In the genomic region with DNA sequence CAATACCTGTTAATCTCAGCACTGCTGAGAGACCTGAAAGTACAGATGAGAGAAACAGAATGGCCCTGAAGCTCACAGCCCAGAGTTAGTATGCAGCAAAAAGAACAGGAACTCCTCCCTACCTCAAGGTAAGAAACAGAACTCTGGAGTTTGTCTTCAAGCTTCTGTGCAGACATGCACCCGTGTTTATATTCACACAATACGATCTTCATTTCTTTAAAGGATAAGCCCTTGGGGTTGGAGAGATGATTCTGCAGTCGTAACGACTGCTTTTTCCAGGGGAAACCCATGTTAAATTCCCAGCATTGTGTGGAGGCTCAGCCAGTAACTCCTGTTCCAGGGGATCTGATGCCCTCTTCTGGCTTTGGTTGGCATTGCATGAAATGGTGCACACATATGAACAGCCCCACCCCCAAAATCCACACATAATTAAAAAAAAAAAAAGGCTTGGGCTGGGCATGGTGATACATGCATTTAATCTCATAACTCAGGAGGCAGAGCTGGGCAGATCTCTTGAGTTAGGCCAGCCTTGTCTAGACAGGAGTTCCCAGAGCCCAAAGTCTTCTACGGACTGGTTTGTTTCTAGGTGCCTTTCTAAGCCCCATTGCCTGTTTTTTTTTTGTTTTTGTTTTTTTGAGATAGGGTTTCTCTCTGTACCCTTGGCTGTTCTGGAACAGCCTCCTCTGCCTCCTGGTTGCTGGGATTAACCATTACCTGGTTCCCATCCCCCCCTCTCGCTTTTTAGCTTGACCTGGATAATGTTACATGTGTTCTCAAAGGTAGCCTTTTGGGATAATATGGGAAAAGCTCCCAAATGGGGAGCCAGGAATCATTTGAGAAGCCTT, we compare ENCODE assay signal across 8 mouse cellular contexts. TPM values are rescaled to one million over a fixed set of nuclear protein-coding genes. Genes with fewer than 3 reads are reported as not detected.
DNase-seq lines count a peak whose midpoint lies in the region; ATAC-seq and TF ChIP-seq lines count a peak whose summit lies in the region.

No protein-coding gene starts in this region.

- H3K9ac ChIP-seq in forebrain, embryonic 11.5 days (ENCODE audit: low read length), result no peak overlapping the region
- no peak overlapping the region for H3K9ac ChIP-seq in lung, embryonic 16.5 days (ENCODE audit: low read length)

- H3K27ac ChIP-seq in forebrain, embryonic 11.5 days (ENCODE audit: low read depth, low read length), result no peak overlapping the region
- peak overlapping the region; percentile 29; the same call in 1 of the 2 replicates for H3K27ac ChIP-seq in hindbrain, embryonic 10.5 days
- no peak overlapping the region for H3K27ac ChIP-seq in lung, embryonic 16.5 days (ENCODE audit: low read length)

- TF ChIP-seq CTCF in G1E (IDR thresholded peaks at IDR 0.05; ENCODE audit: low read depth, low read length), result no peak; the same call in 1 of the 2 replicates

- WGBS in forebrain, embryonic 11.5 days, result 51% methylated on average over 6 of the region's 6 CpGs
- WGBS in hindbrain, embryonic 10.5 days, result 48% methylated on average over 6 of the region's 6 CpGs
- WGBS in lung, embryonic 16.5 days, result 44% methylated on average over 6 of the region's 6 CpGs

- peaks cover 92% of the 10 kb centered on the region for H3K36me3 ChIP-seq in G1E (replicated peaks)
- no peaks in the 10 kb centered on the region; the same call in 1 of the 2 replicates for H3K36me3 ChIP-seq in forebrain, embryonic 11.5 days (ENCODE audit: control insufficient read depth, insufficient read depth, low read length)
- H3K36me3 ChIP-seq in hindbrain, embryonic 10.5 days, result peaks cover 53% of the 10 kb centered on the region
- H3K36me3 ChIP-seq in lung, embryonic 16.5 days (ENCODE audit: control insufficient read depth, insufficient read depth, low read length), result peaks cover 7% of the 10 kb centered on the region

- no peak overlapping the region for H3K4me3 ChIP-seq in G1E (ENCODE audit: low read depth, low read length)
- no peak overlapping the region for H3K4me3 ChIP-seq in forebrain, embryonic 11.5 days (ENCODE audit: low read depth, low read length)
- H3K4me3 ChIP-seq in hindbrain, embryonic 10.5 days, result no peak overlapping the region
- H3K4me3 ChIP-seq in lung, embryonic 16.5 days (ENCODE audit: low read length), result no peak overlapping the region

- no peak overlapping the region for H3K4me2 ChIP-seq in forebrain, embryonic 11.5 days (ENCODE audit: low read depth, low read length, severe bottlenecking)
- H3K4me2 ChIP-seq in lung, embryonic 16.5 days (ENCODE audit: low read depth, low read length), result no peak overlapping the region

- no peaks in the 10 kb centered on the region for H3K9me3 ChIP-seq in G1E (replicated peaks)
- no peaks in the 10 kb centered on the region for H3K9me3 ChIP-seq in forebrain, embryonic 11.5 days (ENCODE audit: control insufficient read depth, low read length)
- no peaks in the 10 kb centered on the region for H3K9me3 ChIP-seq in hindbrain, embryonic 10.5 days
- no peaks in the 10 kb centered on the region for H3K9me3 ChIP-seq in lung, embryonic 16.5 days (ENCODE audit: control insufficient read depth, low read length)

- peaks cover 35% of the 10 kb centered on the region for H3K4me1 ChIP-seq in G1E (ENCODE audit: insufficient read depth, low read depth, low read length)
- H3K4me1 ChIP-seq in forebrain, embryonic 11.5 days (replicated peaks; ENCODE audit: control insufficient read depth, insufficient read depth, low read length), result no peaks in the 10 kb centered on the region
- H3K4me1 ChIP-seq in hindbrain, embryonic 10.5 days (replicated peaks), result peaks cover 14% of the 10 kb centered on the region
- H3K4me1 ChIP-seq in lung, embryonic 16.5 days (replicated peaks; ENCODE audit: control insufficient read depth, insufficient read depth, low read length), result peaks cover 8% of the 10 kb centered on the region

- peak; percentile 45; the same call in 1 of the 2 replicates for ATAC-seq in G1E (ENCODE audit: extremely low read depth, insufficient number of reproducible peaks, low FRiP score, poor library complexity, severe bottlenecking)
- ATAC-seq in forebrain, embryonic 11.5 days (replicated peaks; ENCODE audit: low FRiP score), result 0 out of 2 replicates have a peak, but pooled peaks have one; percentile 40
- ATAC-seq in lung, embryonic 16.5 days (ENCODE audit: low read depth), result peak; percentile 48
- no peak for ATAC-seq in activated CD4-positive, CD25-positive, alpha-beta regulatory T cell, adult 4 months

- no peak for DNase-seq in G1E (ENCODE audit: low spot score)
- peak; percentile 20 for DNase-seq in brain, embryonic 18.5 days (ENCODE audit: low read depth, low spot score)
- peak; percentile 85 for DNase-seq in forebrain, embryonic 11.5 days (ENCODE audit: low spot score)
- DNase-seq in hindbrain, embryonic 10.5 days (ENCODE audit: low spot score), result peak; percentile 75
- DNase-seq in layer of hippocampus, adult 9-10 months (ENCODE audit: low spot score), result peak; percentile 65
- DNase-seq in retina, postnatal 7 days (ENCODE audit: low read depth, low spot score), result peak; percentile 37

- no peaks in the 10 kb centered on the region for H3K27me3 ChIP-seq in G1E (ENCODE audit: insufficient read depth, low read length)
- no peaks in the 10 kb centered on the region for H3K27me3 ChIP-seq in forebrain, embryonic 11.5 days (ENCODE audit: control insufficient read depth, insufficient read depth, low read length)
- no peaks in the 10 kb centered on the region for H3K27me3 ChIP-seq in hindbrain, embryonic 10.5 days (ENCODE audit: insufficient read depth, poor library complexity, severe bottlenecking)
- H3K27me3 ChIP-seq in lung, embryonic 16.5 days (ENCODE audit: control insufficient read depth, insufficient read depth, low read depth, low read length), result no peaks in the 10 kb centered on the region

RNA-seq across cellular contexts. Expression of gene Pycard, which starts 1.8 kb away (rescaled TPM):
- total RNA-seq in G1E (2014; fragmentation: Nextera tagmentation), result 2.0 and 2.4 TPM in 2 replicates
- total RNA-seq in G1E (2017), result 3.3 and 3.5 TPM in 2 replicates
- 1.2 and 1.3 TPM in 2 replicates for polyA plus RNA-seq in G1E (2012)
- 4.2 and 7.0 TPM in 2 replicates for polyA plus RNA-seq in forebrain, embryonic 11.5 days (2014; fragmentation: Nextera tagmentation; extraction: Ambion mirVana)
- polyA plus RNA-seq in hindbrain, embryonic 10.5 days (2016; fragmentation: Nextera tagmentation; extraction: Ambion mirVana), result 9.5 and 12.4 TPM in 2 replicates
- polyA plus RNA-seq in lung, embryonic 16.5 days (2015; fragmentation: Nextera tagmentation; extraction: Ambion mirVana), result 37.6 and 51.2 TPM in 2 replicates
- 100 to 1,000 TPM; 429 to 455 TPM for polyA plus RNA-seq in activated CD4-positive, CD25-positive, alpha-beta regulatory T cell, adult 4 months (2017; shearing (Covaris generic))

RNA-seq across cellular contexts. Expression of gene Trim72, which starts 11.9 kb away (rescaled TPM):
- total RNA-seq in G1E (2014; fragmentation: Nextera tagmentation), result not detected in 2 replicates
- 0.06 and 0.16 TPM in 2 replicates for total RNA-seq in G1E (2017)
- 0.03 and 0.04 TPM in 2 replicates for polyA plus RNA-seq in G1E (2012)
- polyA plus RNA-seq in forebrain, embryonic 11.5 days (2014; fragmentation: Nextera tagmentation; extraction: Ambion mirVana), result not detected in 2 replicates
- not detected in 2 replicates for polyA plus RNA-seq in hindbrain, embryonic 10.5 days (2016; fragmentation: Nextera tagmentation; extraction: Ambion mirVana)
- polyA plus RNA-seq in lung, embryonic 16.5 days (2015; fragmentation: Nextera tagmentation; extraction: Ambion mirVana), result 0.28 and 0.63 TPM in 2 replicates
- under 1 TPM in 1 of 2 experiments, not detected in 1; 0.36 TPM for polyA plus RNA-seq in activated CD4-positive, CD25-positive, alpha-beta regulatory T cell, adult 4 months (2017; shearing (Covaris generic))

RNA-seq across cellular contexts. Expression of gene Fus, which starts 24.6 kb away (rescaled TPM):
- total RNA-seq in G1E (2014; fragmentation: Nextera tagmentation) (211 and 218 TPM in 2 replicates), G1E (2017) (34.6 and 45.5 TPM in 2 replicates)
- 568 and 604 TPM in 2 replicates for polyA plus RNA-seq in G1E (2012)
- 44.7 and 62.6 TPM in 2 replicates for polyA plus RNA-seq in forebrain, embryonic 11.5 days (2014; fragmentation: Nextera tagmentation; extraction: Ambion mirVana)
- polyA plus RNA-seq in hindbrain, embryonic 10.5 days (2016; fragmentation: Nextera tagmentation; extraction: Ambion mirVana), result 328 and 333 TPM in 2 replicates
- 299 and 328 TPM in 2 replicates for polyA plus RNA-seq in lung, embryonic 16.5 days (2015; fragmentation: Nextera tagmentation; extraction: Ambion mirVana)
- polyA plus RNA-seq in activated CD4-positive, CD25-positive, alpha-beta regulatory T cell, adult 4 months (2017; shearing (Covaris generic)), result 10 to 100 TPM; 36.5 to 39.3 TPM

RNA-seq across cellular contexts. Expression of gene Prss36, which starts 45.3 kb away (rescaled TPM):
- total RNA-seq in G1E (2014; fragmentation: Nextera tagmentation) (4.0 and 5.4 TPM in 2 replicates), G1E (2017) (0.76 and 4.9 TPM in 2 replicates)
- 8.5 and 8.9 TPM in 2 replicates for polyA plus RNA-seq in G1E (2012)
- 10.4 and 10.7 TPM in 2 replicates for polyA plus RNA-seq in forebrain, embryonic 11.5 days (2014; fragmentation: Nextera tagmentation; extraction: Ambion mirVana)
- polyA plus RNA-seq in hindbrain, embryonic 10.5 days (2016; fragmentation: Nextera tagmentation; extraction: Ambion mirVana), result 10.4 and 11.6 TPM in 2 replicates
- 12.3 and 12.4 TPM in 2 replicates for polyA plus RNA-seq in lung, embryonic 16.5 days (2015; fragmentation: Nextera tagmentation; extraction: Ambion mirVana)
- polyA plus RNA-seq in activated CD4-positive, CD25-positive, alpha-beta regulatory T cell, adult 4 months (2017; shearing (Covaris generic)), result 1 to 10 TPM; 2.1 to 3.6 TPM
